Mouse (Mus musculus) olfactory bulb, adult 2 months (tissue): ENCODE measurements around the gene Rreb1. TPM values are rescaled to one million over a fixed set of nuclear protein-coding genes. Genes with fewer than 3 reads are reported as not detected.

Experiments
- H3K27ac ChIP-seq: fragments of 200-500 bp; 2 replicates; pipeline ENCODE4 v1.5.1; 2012; ENCODE audit warnings: low read depth, low read length; ENCODE audit not compliant: insufficient read depth
- H3K4me1 ChIP-seq: fragments of 200-500 bp; 2 replicates; pipeline ENCODE4 v1.6.1; 2012; ENCODE audit warnings: low read length; ENCODE audit not compliant: control insufficient read depth, insufficient read depth
- H3K4me3 ChIP-seq: fragments of 200-500 bp; 2 replicates; pipeline ENCODE4 v1.5.1; 2012; ENCODE audit warnings: mild to moderate bottlenecking, low read depth, low read length, moderate library complexity; ENCODE audit not compliant: insufficient read depth
- CTCF ChIP-seq: fragments of 200-500 bp; IDR thresholded peaks from 2 replicates; pipeline ENCODE4 v1.5.1; 2012; ENCODE audit warnings: low read depth, mild to moderate bottlenecking, low read length, moderate library complexity; ENCODE audit not compliant: insufficient read depth
- POLR2A ChIP-seq: fragments of 200-500 bp; IDR thresholded peaks from 2 replicates; pipeline ENCODE4 v1.6.1; 2012; ENCODE audit warnings: mild to moderate bottlenecking, low read depth, low read length, moderate library complexity; ENCODE audit not compliant: insufficient read depth
- WGBS: fragments of 180-500 bp; shearing (Covaris S2); methylation state at CpG from one replicate; pipeline ENCODE4 v1.1.7; 2018; 5-methylcytosine and 5-hydroxymethylcytosine counted together
- polyA plus RNA-seq: library from polyadenylated mRNA; stranded (reverse); fragments of >200 nt; gene quantifications from 2 replicates; pipeline ENCODE4 v1.2.4, GENCODE M21; 2012; ENCODE audit warnings: low replicate concordance; ENCODE audit not compliant: missing spikeins, insufficient read depth, insufficient read length

Gene Rreb1
- polyA plus RNA-seq, 1 experiment: not detected

DNA sequence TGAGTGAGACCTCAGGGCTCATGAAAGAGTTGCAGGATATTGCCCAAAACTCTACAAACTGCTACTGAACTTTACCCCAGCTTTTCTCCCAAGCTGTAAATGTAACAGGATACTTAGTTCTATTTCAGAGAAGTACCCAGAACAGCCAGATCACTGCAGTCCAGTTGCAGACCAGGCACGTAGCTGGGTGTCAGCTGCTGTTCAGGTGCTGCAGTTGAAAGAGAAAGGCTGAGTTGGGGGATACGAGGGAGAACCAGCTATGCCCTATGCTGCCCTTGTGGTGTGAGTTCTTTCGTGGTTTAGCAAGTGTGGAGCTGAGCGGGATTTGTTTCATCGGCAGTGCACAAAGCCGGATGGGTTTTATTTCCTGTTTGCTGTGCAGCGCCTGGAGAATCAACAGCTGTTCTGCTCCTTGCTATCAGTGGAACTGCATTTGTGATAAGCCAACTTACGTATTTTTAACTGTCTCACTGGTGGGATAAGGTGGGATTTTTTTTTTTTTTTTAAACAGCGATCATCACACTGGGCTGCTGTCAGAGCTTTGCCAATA, 102.5 kb downstream of the Rreb1 start:
- Histone ChIP-seq H3K27ac (no peak overlapping the region), H3K4me1 (0 out of 2 replicates have a peak, but pooled peaks cover 6% of the 10 kb centered on the region), H3K4me3 (no peak overlapping the region)
- TF ChIP-seq CTCF: no peak
- TF ChIP-seq POLR2A: no peak
- 79% methylated on average over 9 of the region's 9 CpGs for WGBS

DNA sequence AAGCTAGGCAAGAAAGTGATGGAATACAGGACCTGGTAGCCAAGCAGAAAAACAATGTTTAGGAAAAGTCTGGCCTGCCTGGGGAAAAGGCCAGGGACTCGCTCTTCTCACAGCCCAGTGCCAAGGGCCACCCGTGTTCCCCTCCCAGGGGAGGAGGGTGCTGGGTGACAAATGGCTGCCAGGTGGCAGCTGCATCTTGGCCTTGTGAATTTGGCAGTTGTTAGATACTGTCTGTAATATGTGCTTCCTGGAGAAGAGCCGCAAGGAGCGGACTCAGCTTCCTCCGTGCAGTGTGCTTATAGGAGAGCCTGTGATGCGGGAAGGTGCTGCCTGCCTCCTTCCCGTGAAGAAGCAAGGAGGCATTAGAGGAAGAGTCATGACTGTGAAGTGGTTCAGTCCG, 104.3 kb downstream of the Rreb1 start:
- Histone ChIP-seq H3K4me1 (0 out of 2 replicates have a peak, but pooled peaks cover 6% of the 10 kb centered on the region), H3K4me3 (no peak overlapping the region), H3K27ac (no peak overlapping the region)
- no peak for TF ChIP-seq CTCF
- no peak for TF ChIP-seq POLR2A
- 77% methylated on average over 8 of the region's 8 CpGs for WGBS

DNA sequence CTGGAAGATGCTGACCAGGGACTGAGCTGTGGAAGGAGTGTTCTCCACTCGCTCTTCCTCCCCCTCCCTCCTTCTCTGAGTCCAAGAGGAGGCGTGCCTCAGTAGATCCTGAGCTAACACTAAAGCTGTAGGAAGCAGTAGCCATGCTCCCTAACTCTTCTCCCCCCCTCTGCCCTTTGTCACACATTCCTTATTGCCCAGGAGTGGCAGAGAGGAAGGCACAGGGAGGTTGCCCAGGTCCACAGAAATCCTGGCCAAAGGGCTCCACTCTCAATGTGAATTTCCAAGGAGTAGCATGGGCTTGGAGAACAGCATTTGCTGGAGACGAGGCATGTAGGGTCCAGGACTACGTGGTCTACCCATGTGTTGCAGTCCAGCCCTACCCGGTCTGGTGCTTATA, 104.8 kb downstream of the Rreb1 start:
- 88% methylated on average over 5 of the region's 5 CpGs for WGBS
- TF ChIP-seq POLR2A (no peak), CTCF (no peak)
- Histone ChIP-seq H3K4me3 (no peak overlapping the region), H3K4me1 (0 out of 2 replicates have a peak, but pooled peaks cover 6% of the 10 kb centered on the region), H3K27ac (no peak overlapping the region)

DNA sequence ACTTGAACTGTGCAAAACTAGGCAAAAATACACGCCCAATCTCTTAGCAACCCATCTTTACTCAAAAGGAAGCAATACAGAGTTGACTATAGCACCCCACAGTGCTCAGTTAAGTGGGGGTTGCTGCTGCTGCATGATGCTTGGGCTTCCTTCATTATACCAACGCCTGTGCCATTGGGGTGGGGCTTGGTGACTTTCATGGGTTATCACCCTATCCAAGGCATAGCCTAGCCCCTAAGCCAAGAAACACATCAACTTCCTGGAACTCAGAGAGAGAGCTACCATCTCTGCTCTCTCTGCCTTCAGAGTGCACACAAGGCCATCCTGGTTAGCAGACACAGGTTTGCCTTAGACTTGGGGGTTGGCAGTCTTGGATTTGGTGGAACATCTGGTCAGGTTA, 107.2 kb downstream of the Rreb1 start:
- H3K4me1 ChIP-seq: 0 out of 2 replicates have a peak, but pooled peaks cover 6% of the 10 kb centered on the region
- no peak overlapping the region for H3K27ac ChIP-seq
- H3K4me3 ChIP-seq: no peak overlapping the region
- TF ChIP-seq CTCF (no peak), POLR2A (no peak)
- WGBS: 81% methylated on average over 2 of the region's 2 CpGs

DNA sequence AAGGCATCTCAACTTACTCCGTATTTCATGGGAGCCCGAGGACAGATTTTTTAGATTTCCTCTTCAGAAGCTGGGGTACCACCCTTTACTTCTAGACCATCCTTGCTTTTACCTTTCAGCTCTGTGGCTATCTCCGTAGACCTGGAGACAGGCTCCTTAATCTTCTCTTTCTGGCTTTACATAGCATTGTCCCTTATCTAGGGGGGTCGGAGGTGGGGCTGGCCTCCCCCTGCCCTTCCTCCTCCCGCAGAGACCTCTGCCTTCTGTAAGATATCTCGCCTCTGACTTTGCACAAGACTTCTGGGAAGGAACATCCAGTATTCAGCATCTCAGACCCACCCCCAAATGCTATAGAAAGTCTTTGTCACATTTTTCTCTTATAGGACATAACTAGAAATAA, 107.8 kb downstream of the Rreb1 start:
- no peak overlapping the region for H3K27ac ChIP-seq
- no peak overlapping the region for H3K4me3 ChIP-seq
- H3K4me1 ChIP-seq: 0 out of 2 replicates have a peak, but pooled peaks cover 3% of the 10 kb centered on the region
- WGBS: 90% methylated on average over 6 of the region's 6 CpGs
- TF ChIP-seq CTCF: no peak
- TF ChIP-seq POLR2A: no peak

DNA sequence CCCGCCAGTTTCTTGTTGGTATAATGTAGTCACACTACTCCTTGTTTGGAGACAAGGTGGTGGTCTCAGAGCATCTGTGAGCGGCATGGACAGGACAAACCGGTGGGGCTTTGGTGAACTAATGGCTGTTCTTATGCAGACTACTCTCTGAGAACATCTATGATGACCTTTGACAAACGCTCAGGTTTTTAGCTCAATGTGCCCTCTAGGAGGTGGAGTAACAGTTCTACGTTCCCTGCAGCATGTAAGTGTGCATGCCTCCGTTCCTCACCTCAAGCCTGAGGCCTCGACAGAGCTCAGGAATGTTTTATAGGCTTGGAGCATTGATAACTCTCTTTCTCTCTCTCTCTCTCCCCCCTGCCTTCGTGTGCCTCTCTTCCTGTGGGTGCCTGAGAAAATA, 116.6 kb downstream of the Rreb1 start:
- no peak overlapping the region for H3K27ac ChIP-seq
- H3K4me3 ChIP-seq: no peak overlapping the region
- TF ChIP-seq POLR2A: no peak
- TF ChIP-seq CTCF: no peak
- H3K4me1 ChIP-seq: no peaks in the 10 kb centered on the region
- 90% methylated on average over 8 of the region's 8 CpGs for WGBS

DNA sequence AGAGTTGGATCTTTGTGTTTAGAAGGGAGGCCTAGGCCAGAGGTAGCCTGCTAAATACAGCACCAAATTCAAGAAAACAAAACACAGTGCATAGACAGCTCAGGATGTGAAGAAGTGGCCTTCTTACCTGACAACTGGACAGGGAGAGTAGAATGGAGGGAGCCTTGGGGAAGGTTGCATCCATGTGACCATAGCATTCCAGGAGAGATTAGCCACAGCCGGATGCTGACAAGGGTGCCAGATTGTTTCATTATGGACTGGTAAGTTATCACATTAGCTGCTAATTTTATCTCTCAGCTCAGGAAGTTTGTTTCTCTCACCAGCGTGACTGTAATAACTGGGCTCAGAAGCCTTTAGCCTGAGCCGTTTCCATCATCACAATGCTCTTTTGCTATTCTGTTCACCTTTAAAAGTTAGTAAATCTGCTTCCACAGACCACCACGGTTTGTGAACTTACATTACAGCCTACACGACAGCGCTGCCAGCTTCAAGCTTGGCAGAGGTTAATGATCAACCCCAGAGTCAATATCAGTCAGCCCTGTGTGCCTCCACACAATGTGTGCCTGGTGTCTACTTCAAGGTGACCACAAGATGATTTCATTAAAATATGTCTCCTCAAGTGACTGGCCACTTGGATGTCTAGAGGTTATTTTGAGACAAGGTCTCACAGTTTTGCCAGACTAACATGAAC, 117.5 kb downstream of the Rreb1 start:
- TF ChIP-seq POLR2A (no peak), CTCF (no peak)
- 82% methylated on average over 6 of the region's 6 CpGs for WGBS
- no peak overlapping the region for H3K27ac ChIP-seq
- H3K4me1 ChIP-seq: no peaks in the 10 kb centered on the region
- no peak overlapping the region for H3K4me3 ChIP-seq

DNA sequence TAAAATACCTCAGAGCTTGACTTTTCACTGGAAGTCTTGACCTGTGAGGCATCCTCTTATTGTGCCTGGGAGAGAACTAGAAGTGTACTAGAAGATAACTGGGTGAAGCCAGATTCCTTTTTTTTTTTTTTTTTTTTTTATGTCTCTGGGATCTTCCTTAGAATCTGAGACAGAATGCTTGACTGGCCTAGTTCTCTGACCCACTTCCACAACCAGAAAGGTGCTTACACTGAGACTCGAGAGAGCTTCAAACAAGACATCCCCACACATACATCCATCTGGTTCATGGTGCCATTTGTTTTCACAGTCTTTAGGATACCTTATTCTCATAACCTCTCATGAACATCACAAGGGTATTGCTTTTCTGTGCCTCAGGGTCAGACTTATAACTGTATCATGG, 118.2 kb downstream of the Rreb1 start:
- H3K4me1 ChIP-seq: no peaks in the 10 kb centered on the region
- no peak overlapping the region for H3K27ac ChIP-seq
- WGBS: 76% methylated on average over 1 of the region's 1 CpGs
- no peak for TF ChIP-seq POLR2A
- no peak for TF ChIP-seq CTCF
- H3K4me3 ChIP-seq: no peak overlapping the region

DNA sequence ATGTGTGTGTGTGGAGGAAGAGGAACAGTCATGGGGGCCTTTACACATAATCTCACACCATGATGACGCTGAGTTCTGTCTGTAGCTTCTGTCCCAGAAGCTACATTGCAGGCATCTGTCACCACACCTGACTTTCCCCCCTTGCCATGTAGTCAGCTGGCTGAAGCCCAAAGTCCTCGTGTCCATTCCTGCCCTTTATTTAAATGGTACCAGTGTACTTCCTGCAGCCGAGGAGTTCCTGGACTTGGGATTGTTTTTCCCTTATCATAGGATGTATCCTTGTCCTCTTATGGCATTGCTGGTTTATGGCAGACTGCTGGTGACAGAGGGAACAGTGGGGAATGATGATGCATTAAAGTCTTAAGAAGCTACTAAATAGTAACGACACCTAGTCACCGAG, 120.6 kb downstream of the Rreb1 start:
- no peaks in the 10 kb centered on the region for H3K4me1 ChIP-seq
- 85% methylated on average over 5 of the region's 5 CpGs for WGBS
- no peak overlapping the region for H3K4me3 ChIP-seq
- no peak overlapping the region for H3K27ac ChIP-seq
- TF ChIP-seq POLR2A (no peak), CTCF (no peak)

DNA sequence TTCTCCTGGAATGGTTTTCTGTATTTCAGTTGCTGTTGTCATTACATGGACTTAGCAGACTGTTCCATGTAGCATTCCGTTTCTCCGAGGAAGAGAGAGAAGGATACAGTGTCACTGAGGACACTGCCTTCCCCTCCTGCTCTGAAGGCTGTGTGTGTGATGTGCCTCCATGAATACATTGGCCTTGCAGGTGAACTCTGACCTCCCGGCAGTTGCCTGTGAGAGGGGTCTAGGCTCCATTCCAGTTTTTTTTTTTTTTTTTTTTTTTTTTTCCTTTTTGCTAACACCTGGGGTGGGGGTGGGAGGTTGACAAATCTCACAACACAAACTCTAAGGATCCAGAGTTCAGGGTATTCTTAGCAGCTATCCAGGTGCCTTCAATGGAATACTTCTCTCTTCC, 124.8 kb downstream of the Rreb1 start:
- TF ChIP-seq CTCF (no peak), POLR2A (no peak)
- Histone ChIP-seq H3K4me1 (no peaks in the 10 kb centered on the region), H3K27ac (no peak overlapping the region), H3K4me3 (no peak overlapping the region)
- 92% methylated on average over 3 of the region's 3 CpGs for WGBS
